Mouse (Mus musculus) kidney, adult 8-10 months (tissue): ENCODE data around the gene Dtx4.

ENCODE experiments used
- DNase-seq, 2 experiments: peaks; one replicate each; pipeline ENCODE4 v3.0.0; 2022

Gene Dtx4

GRCm38 (mm10) chr19:12465530-12466144 is 35.6 kb downstream of the Dtx4 start:
- DNase-seq = no peak

GRCm38 (mm10) chr19:12464674-12465073 is 36.6 kb downstream of the Dtx4 start:
- no peak for DNase-seq

GRCm38 (mm10) chr19:12464127-12464526 is 37.1 kb downstream of the Dtx4 start:
- DNase-seq = no peak

GRCm38 (mm10) chr19:12463722-12464035 is 37.6 kb downstream of the Dtx4 start:
- DNase-seq = no peak

GRCm38 (mm10) chr19:12462851-12463721 is 38.2 kb downstream of the Dtx4 start:
- DNase-seq = no peak

GRCm38 (mm10) chr19:12460282-12461249 is 40.7 kb downstream of the Dtx4 start, which contains the start of gene Mpeg1:
Gene Mpeg1, plus strand, starts transcription at chr19:12460779.
- DNase-seq = no peak

GRCm38 (mm10) chr19:12459516-12459915 is 41.7 kb downstream of the Dtx4 start:
- DNase-seq = no peak

GRCm38 (mm10) chr19:12457401-12458066 is 43.7 kb downstream of the Dtx4 start:
- no peak for DNase-seq

- no peak for DNase-seq
Measured at GRCm38 (mm10) chr19:12445014-12445413, 56.2 kb downstream of the Dtx4 start.

GRCm38 (mm10) chr19:12442560-12442959 is 58.7 kb downstream of the Dtx4 start:
- no peak for DNase-seq

- no peak for DNase-seq
Measured at GRCm38 (mm10) chr19:12440103-12440725, 61.0 kb downstream of the Dtx4 start.

- no peak for DNase-seq
Measured at GRCm38 (mm10) chr19:12439581-12439980, 61.7 kb downstream of the Dtx4 start.

- no peak for DNase-seq
Measured at GRCm38 (mm10) chr19:12435750-12436524, 65.3 kb downstream of the Dtx4 start.

- no peak for DNase-seq
Measured at GRCm38 (mm10) chr19:12435011-12435416, 66.2 kb downstream of the Dtx4 start.

- peak; percentile 26 to 28 for DNase-seq
Measured at GRCm38 (mm10) chr19:12433033-12433432, 68.2 kb downstream of the Dtx4 start.

GRCm38 (mm10) chr19:12427605-12428004 is 73.6 kb downstream of the Dtx4 start, which contains the start of gene Pfpl:
Gene Pfpl, plus strand, starts transcription at chr19:12427905.
- no peak for DNase-seq

GRCm38 (mm10) chr19:12427101-12427500 is 74.2 kb downstream of the Dtx4 start:
- no peak for DNase-seq

GRCm38 (mm10) chr19:12421680-12422079 is 79.6 kb downstream of the Dtx4 start:
- DNase-seq = no peak

GRCm38 (mm10) chr19:12420555-12420954 is 80.7 kb downstream of the Dtx4 start:
- DNase-seq = no peak

- no peak for DNase-seq
Measured at GRCm38 (mm10) chr19:12418312-12418711, 82.9 kb downstream of the Dtx4 start.

- DNase-seq = peak; percentile 19 to 30
Measured at GRCm38 (mm10) chr19:12417361-12417760, 83.9 kb downstream of the Dtx4 start, which contains the start of gene Olfr1441. Gene Olfr1441, plus strand, starts transcription at chr19:12417433.
